Mouse (Mus musculus) lung, postnatal 0 days (tissue): Measurements from ENCODE around the gene Ptpn23. TPM values are rescaled to one million over a fixed set of nuclear protein-coding genes. Genes with fewer than 3 reads are reported as not detected.

Source experiments
- ATAC-seq: fragments of 200-750 bp; cut with Nextera tagmentation; 2 replicates; pipeline ENCODE4 v1.8.0; 2017; ENCODE audit warnings: moderate library complexity
- DNase-seq: peaks from one replicate; pipeline ENCODE4 v3.0.0-alpha.2; 2016; ENCODE audit warnings: low spot score
- H3K27ac ChIP-seq: fragments of 300-500 bp; sonication (generic); 2 replicates; pipeline ENCODE4 v1.5.1; 2014; ENCODE audit warnings: antibody characterized with exemption, mild to moderate bottlenecking, low read length, mixed read lengths
- H3K27me3 ChIP-seq: fragments of 300-500 bp; sonication (generic); replicated peaks from 2 replicates; pipeline ENCODE4 v1.6.1; 2014; ENCODE audit warnings: low read length, mixed read lengths; ENCODE audit not compliant: insufficient read depth
- H3K36me3 ChIP-seq: fragments of 300-500 bp; sonication (generic); 2 replicates; pipeline ENCODE4 v1.6.1; 2014; ENCODE audit warnings: low read length, mixed read lengths; ENCODE audit not compliant: insufficient read depth
- H3K4me1 ChIP-seq: fragments of 300-500 bp; sonication (generic); 2 replicates; pipeline ENCODE4 v1.6.1; 2014; ENCODE audit warnings: antibody characterized with exemption, low read depth, low read length, mixed read lengths; ENCODE audit not compliant: insufficient read depth
- H3K4me2 ChIP-seq: fragments of 300-500 bp; sonication (generic); replicated peaks from 2 replicates; pipeline ENCODE4 v1.6.1; 2014; ENCODE audit warnings: low read depth, mild to moderate bottlenecking, low read length, moderate library complexity, mixed read lengths
- H3K4me3 ChIP-seq: fragments of 300-500 bp; sonication (generic); 2 replicates; pipeline ENCODE4 v1.5.1; 2014; ENCODE audit warnings: low read depth, low read length
- H3K9ac ChIP-seq: fragments of 300-500 bp; sonication (generic); replicated peaks from 2 replicates; pipeline ENCODE4 v1.6.1; 2014; ENCODE audit warnings: low read depth, mild to moderate bottlenecking
- H3K9me3 ChIP-seq: fragments of 300-500 bp; sonication (generic); 2 replicates; pipeline ENCODE4 v1.6.1; 2016; ENCODE audit warnings: low read length, mixed read lengths
- CTCF ChIP-seq: IDR thresholded peaks from 2 replicates; pipeline ENCODE4 v1.5.1; 2016; ENCODE audit warnings: antibody characterized with exemption, mild to moderate bottlenecking
- EP300 ChIP-seq: IDR thresholded peaks from 2 replicates; pipeline ENCODE4 v1.6.1; 2016; ENCODE audit warnings: antibody characterized with exemption, mild to moderate bottlenecking, control low read depth
- WGBS: fragments of 180-500 bp; shearing (Covaris S2); extraction: QIAGEN DNeasy Blood & Tissue Kit; methylation state at CpG from one replicate; pipeline ENCODE4 v1.1.7; 2014; 5-methylcytosine and 5-hydroxymethylcytosine counted together
- polyA plus RNA-seq: library from polyadenylated mRNA; unstranded; fragments of >200 nt; fragmentation: Nextera tagmentation; extraction: Ambion mirVana; gene quantifications from 2 replicates; pipeline ENCODE4 v1.2.1, GENCODE M21; 2015

Gene Ptpn23
- polyA plus RNA-seq = 8.8 and 11.2 TPM in 2 replicates

- Histone ChIP-seq H3K4me1 (0 out of 2 replicates have a peak, but pooled peaks cover 8% of the 10 kb centered on the region), H3K4me3 (peak within 1 kb of the TSS; percentile 82), H3K4me2 (peak within 1 kb of the TSS; percentile 80), H3K36me3 (no peaks in the 10 kb centered on the region), H3K9me3 (no peaks in the 10 kb centered on the region), H3K9ac (peak within 1 kb of the TSS; percentile 71), H3K27ac (peak within 1 kb of the TSS; percentile 80), H3K27me3 (no peaks in the 10 kb centered on the region)
- WGBS = under 1% methylated on average over 33 of the region's 39 CpGs
- no peak for TF ChIP-seq CTCF
- TF ChIP-seq EP300 = peak; percentile 44; the same call in 1 of the 2 replicates
- peak; percentile 96 for ATAC-seq
- DNase-seq = peak; percentile 98
Measured at GRCm38 (mm10) chr9:110408099-110408773, at the start of gene Ptpn23. TSS of gene Ptpn23 (minus strand) at chr9:110408213.

- no peak for TF ChIP-seq EP300
- TF ChIP-seq CTCF = no peak
- no peak overlapping the region for H3K4me2 ChIP-seq
- no peaks in the 10 kb centered on the region for H3K36me3 ChIP-seq
- H3K4me3 ChIP-seq = no peak overlapping the region
- ATAC-seq (no peak), DNase-seq (no peak)
- H3K27me3 ChIP-seq = no peaks in the 10 kb centered on the region
- H3K4me1 ChIP-seq = no peaks in the 10 kb centered on the region
- no peak overlapping the region for H3K9ac ChIP-seq
- WGBS = 67% methylated on average over 3 of the region's 3 CpGs
- no peak overlapping the region for H3K27ac ChIP-seq
- H3K9me3 ChIP-seq = no peaks in the 10 kb centered on the region
Measured at GRCm38 (mm10) chr9:110452523-110452922, 44.5 kb upstream of the Ptpn23 start.

GRCm38 (mm10) chr9:110448857-110449617 is 41.0 kb upstream of the Ptpn23 start:
- H3K4me3 ChIP-seq = no peak overlapping the region
- TF ChIP-seq EP300 (no peak), CTCF (peak; percentile 91)
- no peaks in the 10 kb centered on the region for H3K4me1 ChIP-seq
- no peak overlapping the region for H3K9ac ChIP-seq
- H3K27me3 ChIP-seq = no peaks in the 10 kb centered on the region
- WGBS = 25% methylated on average over 11 of the region's 11 CpGs
- H3K9me3 ChIP-seq = no peaks in the 10 kb centered on the region
- H3K4me2 ChIP-seq = no peak overlapping the region
- H3K36me3 ChIP-seq = no peaks in the 10 kb centered on the region
- ATAC-seq = peak; percentile 81
- no peak overlapping the region for H3K27ac ChIP-seq
- peak; percentile 89 for DNase-seq

- ATAC-seq (no peak), DNase-seq (no peak)
- Histone ChIP-seq H3K4me2 (no peak overlapping the region), H3K9me3 (no peaks in the 10 kb centered on the region), H3K4me1 (no peaks in the 10 kb centered on the region), H3K9ac (no peak overlapping the region), H3K27me3 (no peaks in the 10 kb centered on the region), H3K27ac (no peak overlapping the region), H3K36me3 (no peaks in the 10 kb centered on the region), H3K4me3 (no peak overlapping the region)
- WGBS = 79% methylated on average over 15 of the region's 15 CpGs
- TF ChIP-seq CTCF (no peak), EP300 (no peak)
Measured at GRCm38 (mm10) chr9:110448356-110448755, 40.3 kb upstream of the Ptpn23 start.

- TF ChIP-seq EP300 (no peak), CTCF (no peak)
- no peaks in the 10 kb centered on the region for H3K9me3 ChIP-seq
- H3K36me3 ChIP-seq = peaks cover 4% of the 10 kb centered on the region; the same call in 1 of the 2 replicates
- no peak overlapping the region for H3K4me3 ChIP-seq
- no peak overlapping the region for H3K9ac ChIP-seq
- 89% methylated on average over 6 of the region's 6 CpGs for WGBS
- H3K27me3 ChIP-seq = no peaks in the 10 kb centered on the region
- peak; percentile 7 for DNase-seq
- H3K27ac ChIP-seq = no peak overlapping the region
- H3K4me2 ChIP-seq = no peak overlapping the region
- no peak; the same call in 1 of the 2 replicates for ATAC-seq
- no peaks in the 10 kb centered on the region for H3K4me1 ChIP-seq
Measured at GRCm38 (mm10) chr9:110440559-110440958, 32.5 kb upstream of the Ptpn23 start.

- Histone ChIP-seq H3K27me3 (no peaks in the 10 kb centered on the region), H3K27ac (no peak overlapping the region), H3K4me2 (no peak overlapping the region), H3K36me3 (peaks cover 9% of the 10 kb centered on the region; the same call in 1 of the 2 replicates), H3K9me3 (no peaks in the 10 kb centered on the region), H3K9ac (no peak overlapping the region), H3K4me3 (no peak overlapping the region), H3K4me1 (no peaks in the 10 kb centered on the region)
- ATAC-seq = peak; percentile 78
- 50% methylated on average over 4 of the region's 5 CpGs for WGBS
- no peak for TF ChIP-seq EP300
- TF ChIP-seq CTCF = peak; percentile 35; the same call in 1 of the 2 replicates
- DNase-seq = peak; percentile 10
Measured at GRCm38 (mm10) chr9:110440049-110440448, 32.0 kb upstream of the Ptpn23 start.
